Mouse (Mus musculus) forebrain, embryonic 14.5 days (tissue): ENCODE results near the gene Ribc2. TPM values are rescaled to one million over a fixed set of nuclear protein-coding genes. Genes with fewer than 3 reads are reported as not detected.
A peak's percentile ranks its signal among the peaks of the same experiment; 100 is the strongest.

ENCODE experiments used
- ATAC-seq: fragments of 200-750 bp; cut with Nextera tagmentation; 2 replicates; pipeline ENCODE4 v1.8.0; 2017; ENCODE audit warnings: mild to moderate bottlenecking, moderate library complexity
- DNase-seq: peaks from one replicate; pipeline ENCODE4 v3.0.0-alpha.2; 2015; ENCODE audit warnings: low spot score
- H3K27ac ChIP-seq: fragments of 300-500 bp; sonication (generic); 2 replicates; pipeline ENCODE4 v1.5.1; 2014; ENCODE audit warnings: low read depth, mild to moderate bottlenecking, control low read depth, low read length, moderate library complexity
- H3K27me3 ChIP-seq: fragments of 300-500 bp; sonication (generic); replicated peaks from 2 replicates; pipeline ENCODE4 v1.6.1; 2014; ENCODE audit warnings: low read length, control low read depth, mixed read lengths; ENCODE audit not compliant: control insufficient read depth, insufficient read depth
- H3K36me3 ChIP-seq: fragments of 300-500 bp; sonication (generic); 2 replicates; pipeline ENCODE4 v1.6.1; 2014; ENCODE audit warnings: low read length, control low read depth; ENCODE audit not compliant: control insufficient read depth, insufficient read depth
- H3K4me1 ChIP-seq: fragments of 300-500 bp; sonication (generic); 2 replicates; pipeline ENCODE4 v1.6.1; 2014; ENCODE audit warnings: antibody characterized with exemption, low read length, control low read depth; ENCODE audit not compliant: control insufficient read depth, insufficient read depth
- H3K4me2 ChIP-seq: fragments of 300-500 bp; sonication (generic); 2 replicates; pipeline ENCODE4 v1.6.1; 2014; ENCODE audit warnings: mild to moderate bottlenecking, control low read depth, low read length
- H3K4me3 ChIP-seq: fragments of 300-500 bp; sonication (generic); 2 replicates; pipeline ENCODE4 v1.5.1; 2014; ENCODE audit warnings: low read depth, low read length, control low read depth
- H3K9ac ChIP-seq: fragments of 300-500 bp; sonication (generic); 2 replicates; pipeline ENCODE4 v1.6.1; 2014; ENCODE audit warnings: mild to moderate bottlenecking, low read length, control low read depth, moderate library complexity
- H3K9me3 ChIP-seq: fragments of 300-500 bp; sonication (generic); replicated peaks from 2 replicates; pipeline ENCODE4 v1.6.1; 2016; ENCODE audit warnings: low read length, control low read depth, mixed read lengths; ENCODE audit not compliant: control insufficient read depth
- WGBS: fragments of 180-500 bp; shearing (Covaris S2); extraction: QIAGEN DNeasy Blood & Tissue Kit; methylation state at CpG from one replicate; pipeline ENCODE4 v1.1.7; 2014; 5-methylcytosine and 5-hydroxymethylcytosine counted together
- polyA plus RNA-seq: library from polyadenylated mRNA; unstranded; fragments of >200 nt; fragmentation: Nextera tagmentation; extraction: Ambion mirVana; gene quantifications from 2 replicates; pipeline ENCODE4 v1.2.1, GENCODE M21; 2014

Ribc2 gene
- polyA plus RNA-seq: 0.64 and 0.97 TPM in 2 replicates

GRCm38 (mm10) chr15:85131275-85132192 lies at the start of gene Ribc2, which contains the start of gene Smc1b:
Ribc2 (plus strand) TSS chr15:85132078.
Smc1b (minus strand) TSS chr15:85131964.
- H3K4me3 ChIP-seq: peak within 1 kb of the TSS; percentile 25
- WGBS: 33% methylated on average over 57 of the region's 58 CpGs
- H3K36me3 ChIP-seq: no peaks in the 10 kb centered on the region
- H3K4me1 ChIP-seq: peaks cover 2% of the 10 kb centered on the region; the same call in 1 of the 2 replicates
- H3K27me3 ChIP-seq: no peaks in the 10 kb centered on the region
- DNase-seq: peak; percentile 95
- no peaks in the 10 kb centered on the region for H3K9me3 ChIP-seq
- H3K27ac ChIP-seq: no peak within 1 kb of the TSS
- ATAC-seq: peak; percentile 42; the same call in 1 of the 2 replicates
- H3K9ac ChIP-seq: peak within 1 kb of the TSS; percentile 25; the same call in 1 of the 2 replicates
- peak within 1 kb of the TSS; percentile 58 for H3K4me2 ChIP-seq

GRCm38 (mm10) chr15:85085641-85086040 lies 46.2 kb upstream of the Ribc2 start:
- DNase-seq (peak; percentile 37), ATAC-seq (no peak)
- no peak overlapping the region for H3K27ac ChIP-seq
- H3K9ac ChIP-seq: no peak overlapping the region
- no peaks in the 10 kb centered on the region for H3K4me1 ChIP-seq
- no peaks in the 10 kb centered on the region for H3K36me3 ChIP-seq
- no peak overlapping the region for H3K4me2 ChIP-seq
- H3K4me3 ChIP-seq: no peak overlapping the region
- 72% methylated on average over 1 of the region's 1 CpGs for WGBS
- no peaks in the 10 kb centered on the region for H3K27me3 ChIP-seq
- H3K9me3 ChIP-seq: no peaks in the 10 kb centered on the region

GRCm38 (mm10) chr15:85132193-85132520 lies 279 bp downstream of the Ribc2 start:
- Histone ChIP-seq H3K36me3 (no peaks in the 10 kb centered on the region), H3K9me3 (no peaks in the 10 kb centered on the region), H3K27me3 (no peaks in the 10 kb centered on the region), H3K27ac (no peak overlapping the region), H3K4me2 (peak overlapping the region; percentile 58), H3K4me1 (peaks cover 2% of the 10 kb centered on the region; the same call in 1 of the 2 replicates), H3K9ac (peak overlapping the region; percentile 25; the same call in 1 of the 2 replicates), H3K4me3 (peak overlapping the region; percentile 25)
- 19% methylated on average over 10 of the region's 10 CpGs for WGBS
- DNase-seq: no peak
- ATAC-seq: no peak

- Histone ChIP-seq H3K9me3 (no peaks in the 10 kb centered on the region), H3K4me1 (peaks cover 2% of the 10 kb centered on the region; the same call in 1 of the 2 replicates), H3K4me2 (no peak overlapping the region), H3K27me3 (no peaks in the 10 kb centered on the region), H3K27ac (no peak overlapping the region), H3K36me3 (no peaks in the 10 kb centered on the region), H3K9ac (no peak overlapping the region), H3K4me3 (no peak overlapping the region)
- ATAC-seq (no peak), DNase-seq (no peak)
- WGBS: 48% methylated on average over 9 of the region's 9 CpGs
Measured at GRCm38 (mm10) chr15:85135143-85135542, 3.3 kb downstream of the Ribc2 start.

GRCm38 (mm10) chr15:85141290-85141689 lies 9.4 kb downstream of the Ribc2 start:
- Histone ChIP-seq H3K9ac (no peak overlapping the region), H3K27me3 (no peaks in the 10 kb centered on the region), H3K4me3 (no peak overlapping the region), H3K36me3 (no peaks in the 10 kb centered on the region), H3K27ac (no peak overlapping the region), H3K4me1 (no peaks in the 10 kb centered on the region), H3K4me2 (no peak overlapping the region), H3K9me3 (no peaks in the 10 kb centered on the region)
- ATAC-seq (no peak), DNase-seq (no peak)
- WGBS: 93% methylated on average over 10 of the region's 10 CpGs

- no peaks in the 10 kb centered on the region for H3K27me3 ChIP-seq
- no peak for DNase-seq
Measured at GRCm38 (mm10) chr15:85142441-85142840, 10.6 kb downstream of the Ribc2 start.

GRCm38 (mm10) chr15:85143161-85143560 lies 11.3 kb downstream of the Ribc2 start:
- no peaks in the 10 kb centered on the region for H3K36me3 ChIP-seq
- H3K9ac ChIP-seq: no peak overlapping the region
- H3K4me1 ChIP-seq: no peaks in the 10 kb centered on the region
- H3K9me3 ChIP-seq: no peaks in the 10 kb centered on the region
- DNase-seq (no peak), ATAC-seq (no peak)
- H3K4me3 ChIP-seq: no peak overlapping the region
- no peaks in the 10 kb centered on the region for H3K27me3 ChIP-seq
- WGBS: 90% methylated on average over 11 of the region's 11 CpGs
- no peak overlapping the region for H3K27ac ChIP-seq
- H3K4me2 ChIP-seq: no peak overlapping the region

More at GRCm38 (mm10) chr15:85142441-85142840, 10.6 kb downstream of the Ribc2 start:
- H3K27ac ChIP-seq: no peak overlapping the region
- no peaks in the 10 kb centered on the region for H3K9me3 ChIP-seq
- H3K4me1 ChIP-seq: no peaks in the 10 kb centered on the region
- ATAC-seq: no peak
- no peak overlapping the region for H3K4me2 ChIP-seq
- no peaks in the 10 kb centered on the region for H3K36me3 ChIP-seq
- 75% methylated on average over 2 of the region's 2 CpGs for WGBS
- no peak overlapping the region for H3K9ac ChIP-seq
- no peak overlapping the region for H3K4me3 ChIP-seq

- no peak overlapping the region for H3K4me3 ChIP-seq
- no peak overlapping the region for H3K4me2 ChIP-seq
- no peak overlapping the region for H3K27ac ChIP-seq
- ATAC-seq (no peak), DNase-seq (no peak)
- no peak overlapping the region for H3K9ac ChIP-seq
- no peaks in the 10 kb centered on the region for H3K36me3 ChIP-seq
- no peaks in the 10 kb centered on the region for H3K27me3 ChIP-seq
- H3K9me3 ChIP-seq: no peaks in the 10 kb centered on the region
- H3K4me1 ChIP-seq: no peaks in the 10 kb centered on the region
- 89% methylated on average over 1 of the region's 1 CpGs for WGBS
Measured at GRCm38 (mm10) chr15:85143747-85144146, 11.9 kb downstream of the Ribc2 start.

- Histone ChIP-seq H3K9me3 (no peaks in the 10 kb centered on the region), H3K9ac (no peak overlapping the region), H3K36me3 (no peaks in the 10 kb centered on the region), H3K27ac (no peak overlapping the region), H3K4me2 (no peak overlapping the region), H3K4me1 (no peaks in the 10 kb centered on the region), H3K27me3 (no peaks in the 10 kb centered on the region), H3K4me3 (no peak overlapping the region)
- WGBS: 89% methylated on average over 5 of the region's 5 CpGs
- no peak for ATAC-seq
- no peak for DNase-seq
Measured at GRCm38 (mm10) chr15:85144249-85144648, 12.4 kb downstream of the Ribc2 start.
